Mouse (Mus musculus) neural tube, embryonic 11.5 days (tissue): ENCODE measurements at regions not wholly inside any gene's neighbourhood (a gene's known extent, or its start where the extent isn't known, plus 50 kb on each side); places are given as distances from the start of the nearest gene placed in this dataset.

Source experiments
- ATAC-seq: fragments of 200-750 bp; cut with Nextera tagmentation; 2 replicates; pipeline ENCODE4 v1.8.0; 2017; ENCODE audit warnings: moderate number of reproducible peaks, mild to moderate bottlenecking, moderate TSS enrichment, moderate library complexity; ENCODE audit not compliant: insufficient read depth, low FRiP score, low TSS enrichment
- DNase-seq: peaks from one replicate; pipeline ENCODE4 v3.0.0-alpha.2; 2015; ENCODE audit warnings: low spot score
- H3K27ac ChIP-seq: fragments of 300-500 bp; sonication (generic); 2 replicates; pipeline ENCODE4 v1.5.1; 2014; ENCODE audit warnings: low read depth, mild to moderate bottlenecking, low read length
- H3K27me3 ChIP-seq: fragments of 300-500 bp; sonication (generic); 2 replicates; pipeline ENCODE4 v1.6.1; 2014; ENCODE audit warnings: mild to moderate bottlenecking, low read length, mixed read lengths; ENCODE audit not compliant: control insufficient read depth, insufficient read depth
- H3K36me3 ChIP-seq: fragments of 300-500 bp; sonication (generic); 2 replicates; pipeline ENCODE4 v1.6.1; 2014; ENCODE audit warnings: mild to moderate bottlenecking, low read length, moderate library complexity, mixed read lengths; ENCODE audit not compliant: control insufficient read depth, insufficient read depth
- H3K4me1 ChIP-seq: fragments of 300-500 bp; sonication (generic); 2 replicates; pipeline ENCODE4 v1.6.1; 2014; ENCODE audit warnings: low read length, mixed read lengths; ENCODE audit not compliant: control insufficient read depth, insufficient read depth
- H3K4me2 ChIP-seq: fragments of 300-500 bp; sonication (generic); 2 replicates; pipeline ENCODE4 v1.6.1; 2014; ENCODE audit warnings: low read depth, mild to moderate bottlenecking, moderate library complexity
- H3K4me3 ChIP-seq: fragments of 300-500 bp; sonication (generic); 2 replicates; pipeline ENCODE4 v1.5.1; 2014; ENCODE audit warnings: low read depth, low read length
- H3K9ac ChIP-seq: fragments of 300-500 bp; sonication (generic); 2 replicates; pipeline ENCODE4 v1.6.1; 2014; ENCODE audit warnings: mild to moderate bottlenecking, low read length
- H3K9me3 ChIP-seq: fragments of 300-500 bp; sonication (generic); 2 replicates; pipeline ENCODE4 v1.6.1; 2016; ENCODE audit warnings: low read length; ENCODE audit not compliant: control insufficient read depth
- WGBS: fragments of 180-500 bp; shearing (Covaris S2); extraction: QIAGEN DNeasy Blood & Tissue Kit; methylation state at CpG from one replicate; pipeline ENCODE4 v1.1.7; 2014; 5-methylcytosine and 5-hydroxymethylcytosine counted together

DNA sequence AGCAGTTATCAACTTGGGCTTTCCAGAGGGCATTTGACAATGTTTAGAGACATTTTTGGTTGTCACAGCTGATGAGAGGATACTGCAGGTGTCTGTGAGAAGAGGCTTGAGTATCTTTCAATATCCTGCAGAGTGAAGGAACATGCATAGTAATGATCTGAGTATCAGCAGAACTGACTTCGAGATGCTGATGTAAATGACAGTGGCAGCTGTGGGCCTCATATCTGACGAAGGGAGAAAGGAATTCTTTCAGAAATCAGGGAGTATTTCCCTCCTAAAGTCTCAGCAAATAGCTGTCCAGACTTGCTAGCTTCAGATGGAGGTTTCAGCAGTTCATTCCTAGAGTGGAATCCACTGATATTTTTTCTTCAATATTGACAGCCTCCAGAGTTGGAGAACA lies 83.9 kb upstream of the Gmds start:
- Histone ChIP-seq H3K27ac (no peak overlapping the region), H3K36me3 (no peaks in the 10 kb centered on the region), H3K4me3 (no peak overlapping the region), H3K4me2 (no peak overlapping the region), H3K9me3 (no peaks in the 10 kb centered on the region), H3K4me1 (no peaks in the 10 kb centered on the region), H3K9ac (no peak overlapping the region), H3K27me3 (no peaks in the 10 kb centered on the region)
- ATAC-seq (no peak), DNase-seq (no peak)
- WGBS: 74% methylated on average over 2 of the region's 2 CpGs

DNA sequence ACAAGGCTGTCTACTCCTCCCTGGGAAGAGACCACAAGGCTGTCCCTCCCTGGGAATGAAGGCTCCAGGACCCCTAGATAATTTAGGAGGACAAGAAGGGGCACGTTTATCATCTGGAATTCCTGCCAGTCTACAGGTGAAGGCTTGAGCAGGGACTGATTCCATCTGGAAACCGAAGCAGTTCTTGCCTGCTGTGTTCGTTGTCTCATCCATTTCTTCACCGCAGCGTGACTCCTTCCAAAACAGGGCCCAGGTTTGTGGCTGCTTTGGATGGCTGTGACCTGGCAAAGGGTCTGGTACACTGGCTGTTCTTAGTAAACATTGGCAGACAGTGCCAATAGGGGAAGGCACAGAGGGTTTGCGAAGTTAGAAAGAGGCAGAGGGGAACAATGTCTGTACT lies 80.8 kb upstream of the Gmds start:
- Histone ChIP-seq H3K4me3 (no peak overlapping the region), H3K9ac (no peak overlapping the region), H3K36me3 (no peaks in the 10 kb centered on the region), H3K9me3 (no peaks in the 10 kb centered on the region), H3K27me3 (no peaks in the 10 kb centered on the region), H3K4me1 (no peaks in the 10 kb centered on the region), H3K27ac (no peak overlapping the region), H3K4me2 (no peak overlapping the region)
- no peak for ATAC-seq
- 71% methylated on average over 6 of the region's 6 CpGs for WGBS
- no peak for DNase-seq

DNA sequence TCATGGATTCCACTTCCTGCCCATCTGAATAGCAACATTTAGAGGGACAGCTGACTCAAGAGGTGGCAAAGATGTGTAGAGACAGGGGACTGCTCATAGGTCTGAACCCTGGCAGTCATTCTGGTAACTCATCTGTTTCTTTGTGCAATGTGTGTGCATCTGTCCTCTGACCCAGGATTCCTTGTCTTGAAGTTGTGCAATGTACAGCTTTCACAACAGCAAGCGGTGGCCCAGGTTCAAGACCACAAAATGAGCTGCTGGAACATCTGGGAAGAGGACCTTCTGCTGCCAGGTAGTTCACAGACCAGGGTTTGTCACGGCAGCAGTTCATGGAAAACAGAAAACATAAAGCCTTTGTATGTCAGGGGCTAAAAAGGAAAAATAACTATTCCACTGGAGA lies 80.1 kb upstream of the Gmds start:
- DNase-seq (no peak), ATAC-seq (no peak)
- H3K9ac ChIP-seq: no peak overlapping the region
- no peaks in the 10 kb centered on the region for H3K36me3 ChIP-seq
- no peak overlapping the region for H3K27ac ChIP-seq
- no peak overlapping the region for H3K4me2 ChIP-seq
- H3K27me3 ChIP-seq: no peaks in the 10 kb centered on the region
- no peak overlapping the region for H3K4me3 ChIP-seq
- H3K9me3 ChIP-seq: no peaks in the 10 kb centered on the region
- H3K4me1 ChIP-seq: no peaks in the 10 kb centered on the region
- WGBS: 86% methylated on average over 2 of the region's 2 CpGs

- Histone ChIP-seq H3K9me3 (no peaks in the 10 kb centered on the region), H3K4me1 (no peaks in the 10 kb centered on the region), H3K9ac (no peak overlapping the region), H3K27ac (no peak overlapping the region), H3K4me2 (no peak overlapping the region), H3K27me3 (no peaks in the 10 kb centered on the region), H3K4me3 (no peak overlapping the region), H3K36me3 (no peaks in the 10 kb centered on the region)
- ATAC-seq (no peak), DNase-seq (no peak)
Observed at GRCm38 (mm10) chr13:32417907-32418306, 79.4 kb upstream of the Gmds start.

- no peak overlapping the region for H3K4me2 ChIP-seq
- peak; percentile 56 for DNase-seq
- H3K4me3 ChIP-seq: no peak overlapping the region
- no peaks in the 10 kb centered on the region for H3K4me1 ChIP-seq
- H3K27me3 ChIP-seq: no peaks in the 10 kb centered on the region
- no peaks in the 10 kb centered on the region for H3K9me3 ChIP-seq
- H3K36me3 ChIP-seq: no peaks in the 10 kb centered on the region
- no peak for ATAC-seq
- no peak overlapping the region for H3K27ac ChIP-seq
- no peak overlapping the region for H3K9ac ChIP-seq
- WGBS: 51% methylated on average over 14 of the region's 14 CpGs
Observed at GRCm38 (mm10) chr13:32411287-32411935, 72.9 kb upstream of the Gmds start.

- Histone ChIP-seq H3K4me1 (no peaks in the 10 kb centered on the region), H3K9me3 (no peaks in the 10 kb centered on the region), H3K36me3 (no peaks in the 10 kb centered on the region), H3K4me3 (no peak overlapping the region), H3K27ac (no peak overlapping the region), H3K9ac (no peak overlapping the region), H3K27me3 (no peaks in the 10 kb centered on the region), H3K4me2 (no peak overlapping the region)
- DNase-seq: no peak
- no peak for ATAC-seq
- 80% methylated on average over 6 of the region's 6 CpGs for WGBS
Observed at GRCm38 (mm10) chr13:32410065-32410464, 71.5 kb upstream of the Gmds start.

DNA sequence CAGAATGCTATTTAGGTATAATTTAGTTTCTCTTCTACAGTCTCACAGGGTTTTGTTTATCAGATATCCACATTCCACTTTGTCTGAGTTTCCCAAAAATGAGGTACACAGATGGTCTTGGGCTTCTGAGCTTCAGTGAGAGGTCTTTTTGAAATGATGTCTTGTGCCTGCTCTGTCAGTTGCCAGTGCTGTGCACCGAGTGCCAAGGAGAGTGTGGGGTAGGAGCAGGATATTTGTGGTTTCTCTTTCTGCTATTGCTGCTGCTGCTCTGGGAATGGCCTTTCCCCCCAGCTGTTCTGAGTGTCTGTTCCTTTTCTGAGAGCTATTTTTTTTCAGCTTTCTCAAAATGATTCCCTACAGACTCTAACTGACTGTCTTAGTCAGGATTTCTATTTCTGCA lies 60.1 kb upstream of the Gmds start:
- Histone ChIP-seq H3K4me3 (no peak overlapping the region), H3K4me1 (no peaks in the 10 kb centered on the region), H3K4me2 (no peak overlapping the region), H3K36me3 (no peaks in the 10 kb centered on the region), H3K9me3 (no peaks in the 10 kb centered on the region), H3K27ac (no peak overlapping the region), H3K9ac (no peak overlapping the region), H3K27me3 (no peaks in the 10 kb centered on the region)
- no peak for DNase-seq
- no peak for ATAC-seq
- WGBS: 75% methylated on average over 1 of the region's 1 CpGs
